Mouse (Mus musculus) hindbrain, embryonic 16.5 days (tissue): ENCODE results near the gene Fam208b. TPM values are rescaled to one million over a fixed set of nuclear protein-coding genes. Genes with fewer than 3 reads are reported as not detected.
A peak's percentile ranks its signal among the peaks of the same experiment; 100 is the strongest.

ENCODE experiments used
- ATAC-seq: fragments of 200-750 bp; cut with Nextera tagmentation; 2 replicates; pipeline ENCODE4 v1.8.0; 2017; ENCODE audit warnings: moderate TSS enrichment, moderate library complexity
- H3K27ac ChIP-seq: fragments of 300-500 bp; sonication (generic); 2 replicates; pipeline ENCODE4 v1.5.1; 2014; ENCODE audit warnings: low read depth, mild to moderate bottlenecking, control low read depth, low read length, moderate library complexity
- H3K27me3 ChIP-seq: fragments of 300-500 bp; sonication (generic); replicated peaks from 2 replicates; pipeline ENCODE4 v1.6.1; 2014; ENCODE audit warnings: low read length; ENCODE audit not compliant: control insufficient read depth, insufficient read depth
- H3K36me3 ChIP-seq: fragments of 300-500 bp; sonication (generic); 2 replicates; pipeline ENCODE4 v1.6.1; 2014; ENCODE audit warnings: mild to moderate bottlenecking, low read length, moderate library complexity, mixed read lengths; ENCODE audit not compliant: control insufficient read depth, insufficient read depth
- H3K4me1 ChIP-seq: fragments of 300-500 bp; sonication (generic); 2 replicates; pipeline ENCODE4 v1.6.1; 2014; ENCODE audit warnings: low read depth, low read length; ENCODE audit not compliant: control insufficient read depth, insufficient read depth
- H3K4me2 ChIP-seq: fragments of 300-500 bp; sonication (generic); 2 replicates; pipeline ENCODE4 v1.6.1; 2014; ENCODE audit warnings: mild to moderate bottlenecking, low read length, control low read depth, moderate library complexity
- H3K4me3 ChIP-seq: fragments of 300-500 bp; sonication (generic); 2 replicates; pipeline ENCODE4 v1.5.1; 2014; ENCODE audit warnings: mild to moderate bottlenecking, low read length, control low read depth, moderate library complexity
- H3K9ac ChIP-seq: fragments of 300-500 bp; sonication (generic); 2 replicates; pipeline ENCODE4 v1.6.1; 2014; ENCODE audit warnings: low read depth, mild to moderate bottlenecking, control low read depth, low read length, moderate library complexity
- H3K9me3 ChIP-seq: fragments of 300-500 bp; sonication (generic); 2 replicates; pipeline ENCODE4 v1.6.1; 2014; ENCODE audit warnings: mild to moderate bottlenecking, low read length, moderate library complexity; ENCODE audit not compliant: control insufficient read depth
- whole genome bisulfite sequencing: fragments of 180-500 bp; shearing (Covaris S2); extraction: QIAGEN DNeasy Blood & Tissue Kit; methylation state at CpG from one replicate; pipeline ENCODE4 v1.1.7; 2014; 5-methylcytosine and 5-hydroxymethylcytosine counted together
- polyA plus RNA-seq: library from polyadenylated mRNA; unstranded; fragments of >200 nt; fragmentation: Nextera tagmentation; extraction: Ambion mirVana; gene quantifications from 2 replicates; pipeline ENCODE4 v1.2.1, GENCODE M21; 2015

Fam208b gene
- polyA plus RNA-seq, 1 experiment from 2014 or later = 11.4 TPM

- no peak for ATAC-seq
- Histone ChIP-seq H3K4me3 (no peak overlapping the region), H3K27me3 (no peaks in the 10 kb centered on the region; the same call in 1 of the 2 replicates), H3K4me1 (peaks cover 3% of the 10 kb centered on the region), H3K9me3 (no peaks in the 10 kb centered on the region), H3K4me2 (no peak overlapping the region), H3K27ac (no peak overlapping the region), H3K36me3 (no peaks in the 10 kb centered on the region), H3K9ac (no peak overlapping the region)
- WGBS = 66% methylated on average over 11 of the region's 11 CpGs
Measured at GRCm38 (mm10) chr13:3636797-3637196, 25.9 kb upstream of the Fam208b start.

- H3K27me3 ChIP-seq = no peaks in the 10 kb centered on the region; the same call in 1 of the 2 replicates
- H3K36me3 ChIP-seq = no peaks in the 10 kb centered on the region
- H3K4me3 ChIP-seq = no peak overlapping the region
- H3K9me3 ChIP-seq = no peaks in the 10 kb centered on the region
- H3K27ac ChIP-seq = no peak overlapping the region
- WGBS = 93% methylated on average over 3 of the region's 3 CpGs
- ATAC-seq = no peak
- H3K9ac ChIP-seq = no peak overlapping the region
- H3K4me1 ChIP-seq = peaks cover 3% of the 10 kb centered on the region
- H3K4me2 ChIP-seq = no peak overlapping the region; the same call in 1 of the 2 replicates
Measured at GRCm38 (mm10) chr13:3635076-3635475, 24.2 kb upstream of the Fam208b start.

- peak within 1 kb of the TSS; percentile 89 for H3K4me3 ChIP-seq
- no peaks in the 10 kb centered on the region; the same call in 1 of the 2 replicates for H3K27me3 ChIP-seq
- no peaks in the 10 kb centered on the region for H3K36me3 ChIP-seq
- H3K4me2 ChIP-seq = peak within 1 kb of the TSS; percentile 84
- peaks cover 3% of the 10 kb centered on the region for H3K4me1 ChIP-seq
- peak within 1 kb of the TSS; percentile 66 for H3K27ac ChIP-seq
- no peaks in the 10 kb centered on the region for H3K9me3 ChIP-seq
- peak; percentile 94 for ATAC-seq
- WGBS = under 1% methylated on average over 31 of the region's 47 CpGs
- H3K9ac ChIP-seq = peak within 1 kb of the TSS; percentile 90
Measured at GRCm38 (mm10) chr13:3633895-3634811, 23.2 kb upstream of the Fam208b start, which contains the start of gene Asb13. Gene Asb13, plus strand, starts transcription at chr13:3634032.

GRCm38 (mm10) chr13:3633131-3633530 is 22.2 kb upstream of the Fam208b start:
- Histone ChIP-seq H3K9ac (no peak overlapping the region), H3K4me1 (peaks cover 3% of the 10 kb centered on the region), H3K9me3 (no peaks in the 10 kb centered on the region), H3K27ac (no peak overlapping the region), H3K4me2 (peak overlapping the region; percentile 84; the same call in 1 of the 2 replicates), H3K36me3 (no peaks in the 10 kb centered on the region), H3K4me3 (no peak overlapping the region), H3K27me3 (no peaks in the 10 kb centered on the region; the same call in 1 of the 2 replicates)
- ATAC-seq = no peak
- 41% methylated on average over 6 of the region's 6 CpGs for WGBS

- H3K4me2 ChIP-seq = no peak overlapping the region
- no peaks in the 10 kb centered on the region for H3K9me3 ChIP-seq
- no peak overlapping the region for H3K9ac ChIP-seq
- ATAC-seq = no peak
- no peaks in the 10 kb centered on the region; the same call in 1 of the 2 replicates for H3K27me3 ChIP-seq
- H3K27ac ChIP-seq = no peak overlapping the region
- H3K36me3 ChIP-seq = no peaks in the 10 kb centered on the region
- WGBS = 88% methylated on average over 9 of the region's 9 CpGs
- H3K4me3 ChIP-seq = no peak overlapping the region
- H3K4me1 ChIP-seq = peaks cover 3% of the 10 kb centered on the region
Measured at GRCm38 (mm10) chr13:3632551-3632950, 21.6 kb upstream of the Fam208b start.

- 38% methylated on average over 3 of the region's 3 CpGs for WGBS
- Histone ChIP-seq H3K9me3 (no peaks in the 10 kb centered on the region; the same call in 1 of the 2 replicates), H3K4me2 (no peak overlapping the region), H3K4me1 (no peaks in the 10 kb centered on the region), H3K4me3 (no peak overlapping the region), H3K9ac (no peak overlapping the region), H3K27me3 (no peaks in the 10 kb centered on the region; the same call in 1 of the 2 replicates), H3K27ac (no peak overlapping the region), H3K36me3 (no peaks in the 10 kb centered on the region)
- no peak for ATAC-seq
Measured at GRCm38 (mm10) chr13:3628102-3628501, 17.2 kb upstream of the Fam208b start.

GRCm38 (mm10) chr13:3627139-3627538 is 16.2 kb upstream of the Fam208b start:
- Histone ChIP-seq H3K4me1 (no peaks in the 10 kb centered on the region), H3K9me3 (no peaks in the 10 kb centered on the region; the same call in 1 of the 2 replicates), H3K27ac (no peak overlapping the region), H3K4me3 (no peak overlapping the region), H3K4me2 (no peak overlapping the region), H3K36me3 (no peaks in the 10 kb centered on the region), H3K27me3 (no peaks in the 10 kb centered on the region), H3K9ac (no peak overlapping the region)
- 56% methylated on average over 3 of the region's 3 CpGs for WGBS
- no peak for ATAC-seq

- Histone ChIP-seq H3K4me1 (peaks cover 3% of the 10 kb centered on the region), H3K36me3 (no peaks in the 10 kb centered on the region), H3K9me3 (no peaks in the 10 kb centered on the region), H3K27me3 (no peaks in the 10 kb centered on the region; the same call in 1 of the 2 replicates), H3K9ac (peak overlapping the region; percentile 75), H3K4me3 (peak overlapping the region; percentile 64), H3K4me2 (peak overlapping the region; percentile 62), H3K27ac (peak overlapping the region; percentile 89)
- WGBS = under 1% methylated on average over 44 of the region's 50 CpGs
- no peak for ATAC-seq
Measured at GRCm38 (mm10) chr13:3610118-3610794, 652 bp downstream of the Fam208b start.

- ATAC-seq = no peak
- peak overlapping the region; percentile 75 for H3K9ac ChIP-seq
- 26% methylated on average over 8 of the region's 8 CpGs for WGBS
- peaks cover 3% of the 10 kb centered on the region for H3K4me1 ChIP-seq
- H3K4me2 ChIP-seq = peak overlapping the region; percentile 62
- no peaks in the 10 kb centered on the region; the same call in 1 of the 2 replicates for H3K27me3 ChIP-seq
- no peaks in the 10 kb centered on the region for H3K36me3 ChIP-seq
- H3K9me3 ChIP-seq = no peaks in the 10 kb centered on the region
- H3K27ac ChIP-seq = peak overlapping the region; percentile 0; the same call in 1 of the 2 replicates
- peak overlapping the region; percentile 64 for H3K4me3 ChIP-seq
Measured at GRCm38 (mm10) chr13:3609780-3610117, 1.2 kb downstream of the Fam208b start.
